Mouse (Mus musculus): ENCODE measurements around the gene Cbx6.

- TF ChIP-seq POLR2A (IDR thresholded peaks at IDR 0.05; ENCODE audit: low read depth, low read length) (no peak), CTCF (IDR thresholded peaks at IDR 0.05; ENCODE audit: extremely low read depth, insufficient read depth, insufficient read length, insufficient replicate concordance) (no peak)
Observed at GRCm38 (mm10) chr15:79873995-79874394, 39.5 kb upstream of the Cbx6 start.
